In genomic region chr1:170886044-170886458, GRCm38 (mm10) we compare ENCODE assay signal across 14 mouse cellular contexts. TPM values are rescaled to one million over a fixed set of nuclear protein-coding genes. Genes with fewer than 3 reads are reported as not detected.
DNase-seq lines count a peak whose midpoint lies in the region; ATAC-seq lines count a peak whose summit lies in the region.
"Had no signal": no experiment of that assay in that cellular context is flagged by ENCODE, and none has a peak within 500 bp of the region (broad histone marks: within the 10 kb centered on the region; RNA-seq: fewer than 3 reads in every experiment).

No protein-coding gene starts in this region.

- H3K27ac ChIP-seq in midbrain, embryonic 16.5 days (ENCODE audit: low read length): no peak overlapping the region
- H3K27ac ChIP-seq in midbrain, embryonic 13.5 days: no peak overlapping the region
- no peak overlapping the region for H3K27ac ChIP-seq in limb, embryonic 13.5 days
- no peak overlapping the region for H3K27ac ChIP-seq in neural tube, embryonic 15.5 days (replicated peaks)

- WGBS in midbrain, embryonic 16.5 days: 62% methylated on average over 6 of the region's 6 CpGs
- 61% methylated on average over 6 of the region's 6 CpGs for WGBS in midbrain, embryonic 13.5 days
- WGBS in limb, embryonic 13.5 days: 17% methylated on average over 6 of the region's 6 CpGs
- 42% methylated on average over 6 of the region's 6 CpGs for WGBS in neural tube, embryonic 15.5 days

- H3K4me1 ChIP-seq in midbrain, embryonic 16.5 days (ENCODE audit: control insufficient read depth, insufficient read depth, low read length): peaks cover 22% of the 10 kb centered on the region
- peaks cover 21% of the 10 kb centered on the region for H3K4me1 ChIP-seq in midbrain, embryonic 13.5 days (replicated peaks)
- H3K4me1 ChIP-seq in limb, embryonic 13.5 days: peaks cover 15% of the 10 kb centered on the region
- H3K4me1 ChIP-seq in neural tube, embryonic 15.5 days: peaks cover 23% of the 10 kb centered on the region

- H3K27me3 ChIP-seq in midbrain, embryonic 16.5 days (ENCODE audit: control insufficient read depth, insufficient read depth, low read depth, low read length): no peaks in the 10 kb centered on the region
- no peaks in the 10 kb centered on the region for H3K27me3 ChIP-seq in midbrain, embryonic 13.5 days
- H3K27me3 ChIP-seq in limb, embryonic 13.5 days: no peaks in the 10 kb centered on the region
- no peaks in the 10 kb centered on the region for H3K27me3 ChIP-seq in neural tube, embryonic 15.5 days (replicated peaks)
- H3K27me3 ChIP-seq: kidney, embryonic 15.5 days had no signal

- no peaks in the 10 kb centered on the region for H3K9me3 ChIP-seq in midbrain, embryonic 16.5 days (replicated peaks; ENCODE audit: control insufficient read depth, low read length, poor library complexity, severe bottlenecking)
- H3K9me3 ChIP-seq in midbrain, embryonic 13.5 days: no peaks in the 10 kb centered on the region
- no peaks in the 10 kb centered on the region for H3K9me3 ChIP-seq in limb, embryonic 13.5 days
- no peaks in the 10 kb centered on the region for H3K9me3 ChIP-seq in neural tube, embryonic 15.5 days (replicated peaks)
- H3K9me3 ChIP-seq: kidney, embryonic 15.5 days had no signal

- ATAC-seq in midbrain, embryonic 16.5 days: 0 out of 2 replicates have a peak, but pooled peaks have one; percentile 10
- ATAC-seq in midbrain, embryonic 13.5 days: no peak
- ATAC-seq in common myeloid progenitor, adult 5-6 weeks (replicated peaks; ENCODE audit: low read depth, poor library complexity, severe bottlenecking): 0 out of 2 replicates have a peak, but pooled peaks have one; percentile 16
- no peak for ATAC-seq in limb, embryonic 13.5 days (ENCODE audit: low FRiP score, low read depth)
- no peak; the same call in 1 of the 2 replicates for ATAC-seq in neural tube, embryonic 15.5 days (ENCODE audit: low FRiP score)
- no peak for ATAC-seq in inflammation-experienced regulatory T-cells, adult 6 months

- H3K4me2 ChIP-seq in midbrain, embryonic 16.5 days (ENCODE audit: low read length): no peak overlapping the region; the same call in 1 of the 2 replicates
- H3K4me2 ChIP-seq in midbrain, embryonic 13.5 days (replicated peaks): no peak overlapping the region
- H3K4me2 ChIP-seq in limb, embryonic 13.5 days (replicated peaks): no peak overlapping the region
- H3K4me2 ChIP-seq in neural tube, embryonic 15.5 days: peak overlapping the region; percentile 74; the same call in 1 of the 2 replicates

- no peak for DNase-seq in layer of hippocampus, adult 11-12 months (ENCODE audit: low spot score)
- DNase-seq: right cerebral cortex, postnatal 14 days had no signal

- H3K4me3 ChIP-seq in midbrain, embryonic 16.5 days (ENCODE audit: low read depth, low read length): no peak overlapping the region
- H3K4me3 ChIP-seq in midbrain, embryonic 13.5 days (replicated peaks): no peak overlapping the region
- no peak overlapping the region for H3K4me3 ChIP-seq in limb, embryonic 13.5 days
- no peak overlapping the region for H3K4me3 ChIP-seq in neural tube, embryonic 15.5 days (replicated peaks)

- H3K9ac ChIP-seq in midbrain, embryonic 16.5 days (ENCODE audit: low read depth, low read length): no peak overlapping the region
- H3K9ac ChIP-seq in midbrain, embryonic 13.5 days (replicated peaks): no peak overlapping the region
- peak overlapping the region; percentile 4; the same call in 1 of the 2 replicates for H3K9ac ChIP-seq in limb, embryonic 13.5 days
- no peak overlapping the region for H3K9ac ChIP-seq in neural tube, embryonic 15.5 days (replicated peaks)
- H3K9ac ChIP-seq: kidney, embryonic 15.5 days had no signal

- no peaks in the 10 kb centered on the region for H3K36me3 ChIP-seq in midbrain, embryonic 16.5 days (ENCODE audit: control insufficient read depth, insufficient read depth, low read length)
- H3K36me3 ChIP-seq in midbrain, embryonic 13.5 days: peaks cover 9% of the 10 kb centered on the region
- peaks cover 10% of the 10 kb centered on the region for H3K36me3 ChIP-seq in limb, embryonic 13.5 days
- peaks cover 2% of the 10 kb centered on the region for H3K36me3 ChIP-seq in neural tube, embryonic 15.5 days

RNA-seq across cellular contexts. Expression of gene Dusp12, which starts 0.7 kb away (rescaled TPM):
- polyA plus RNA-seq in midbrain, embryonic 16.5 days (2015; fragmentation: Nextera tagmentation; extraction: Ambion mirVana): 49.9 and 52.3 TPM in 2 replicates
- 38.0 and 39.8 TPM in 2 replicates for polyA plus RNA-seq in midbrain, embryonic 13.5 days (2015; fragmentation: Nextera tagmentation; extraction: Ambion mirVana)
- total RNA-seq in common myeloid progenitor, adult 5-6 weeks (2017): 10.3 and 11.9 TPM in 2 replicates
- 50.5 and 56.6 TPM in 2 replicates for polyA plus RNA-seq in limb, embryonic 13.5 days (2015; fragmentation: Nextera tagmentation; extraction: Ambion mirVana)
- 43.5 and 51.7 TPM in 2 replicates for polyA plus RNA-seq in neural tube, embryonic 15.5 days (2015; fragmentation: Nextera tagmentation; extraction: Ambion mirVana)
- 10 to 100 TPM; 11.0 to 16.1 (median 11.7) TPM for polyA plus RNA-seq in inflammation-experienced regulatory T-cells, adult 6 months (2017; shearing (Covaris generic))

RNA-seq across cellular contexts. Expression of gene Gm26620, which starts 1.2 kb away (rescaled TPM):
- polyA plus RNA-seq in midbrain, embryonic 16.5 days (2015; fragmentation: Nextera tagmentation; extraction: Ambion mirVana): 0.83 and 1.3 TPM in 2 replicates
- 0.32 TPM in 1 of 2 replicates, not detected in the other for polyA plus RNA-seq in midbrain, embryonic 13.5 days (2015; fragmentation: Nextera tagmentation; extraction: Ambion mirVana)
- not detected in 2 replicates for total RNA-seq in common myeloid progenitor, adult 5-6 weeks (2017)
- polyA plus RNA-seq in limb, embryonic 13.5 days (2015; fragmentation: Nextera tagmentation; extraction: Ambion mirVana): 1.1 and 1.8 TPM in 2 replicates
- 0.36 and 0.91 TPM in 2 replicates for polyA plus RNA-seq in neural tube, embryonic 15.5 days (2015; fragmentation: Nextera tagmentation; extraction: Ambion mirVana)
- under 1 TPM in 1 of 3 experiments, not detected in 2; 0.53 TPM for polyA plus RNA-seq in inflammation-experienced regulatory T-cells, adult 6 months (2017; shearing (Covaris generic))

RNA-seq across cellular contexts. Expression of gene Atf6, which starts 18.5 kb away (rescaled TPM):
- polyA plus RNA-seq in midbrain, embryonic 16.5 days (2015; fragmentation: Nextera tagmentation; extraction: Ambion mirVana): 6.9 and 8.1 TPM in 2 replicates
- 7.8 and 8.3 TPM in 2 replicates for polyA plus RNA-seq in midbrain, embryonic 13.5 days (2015; fragmentation: Nextera tagmentation; extraction: Ambion mirVana)
- 19.8 and 28.6 TPM in 2 replicates for total RNA-seq in common myeloid progenitor, adult 5-6 weeks (2017)
- polyA plus RNA-seq in limb, embryonic 13.5 days (2015; fragmentation: Nextera tagmentation; extraction: Ambion mirVana): 7.8 and 8.2 TPM in 2 replicates
- polyA plus RNA-seq in neural tube, embryonic 15.5 days (2015; fragmentation: Nextera tagmentation; extraction: Ambion mirVana): 7.1 and 7.2 TPM in 2 replicates
- 10 to 100 TPM in 1 of 3 experiments, 1 to 10 TPM in 2; 7.0 to 10.8 (median 9.6) TPM for polyA plus RNA-seq in inflammation-experienced regulatory T-cells, adult 6 months (2017; shearing (Covaris generic))

RNA-seq across cellular contexts. Expression of gene Fcrlb, which starts 26.7 kb away (rescaled TPM):
- 0.53 and 1.1 TPM in 2 replicates for polyA plus RNA-seq in midbrain, embryonic 16.5 days (2015; fragmentation: Nextera tagmentation; extraction: Ambion mirVana)
- polyA plus RNA-seq in midbrain, embryonic 13.5 days (2015; fragmentation: Nextera tagmentation; extraction: Ambion mirVana): 0.16 and 0.26 TPM in 2 replicates
- not detected in 2 replicates for total RNA-seq in common myeloid progenitor, adult 5-6 weeks (2017)
- polyA plus RNA-seq in limb, embryonic 13.5 days (2015; fragmentation: Nextera tagmentation; extraction: Ambion mirVana): 0.11 TPM in 1 of 2 replicates, not detected in the other
- polyA plus RNA-seq in neural tube, embryonic 15.5 days (2015; fragmentation: Nextera tagmentation; extraction: Ambion mirVana): 1.1 and 1.4 TPM in 2 replicates
- polyA plus RNA-seq in inflammation-experienced regulatory T-cells, adult 6 months (2017; shearing (Covaris generic)): not detected
- total RNA-seq: adrenal gland, postnatal 36 days; heart, adult 8-10 months; heart, postnatal 14 days had no signal
- polyA plus RNA-seq: kidney, embryonic 15.5 days; lung, embryonic 16.5 days had no signal

RNA-seq across cellular contexts. Expression of gene Fcrla, which starts 41.3 kb away (rescaled TPM):
- not detected in 2 replicates for polyA plus RNA-seq in midbrain, embryonic 16.5 days (2015; fragmentation: Nextera tagmentation; extraction: Ambion mirVana)
- polyA plus RNA-seq in midbrain, embryonic 13.5 days (2015; fragmentation: Nextera tagmentation; extraction: Ambion mirVana): not detected in 2 replicates
- 1.4 TPM in 1 of 2 replicates, not detected in the other for total RNA-seq in common myeloid progenitor, adult 5-6 weeks (2017)
- not detected in 2 replicates for polyA plus RNA-seq in limb, embryonic 13.5 days (2015; fragmentation: Nextera tagmentation; extraction: Ambion mirVana)
- polyA plus RNA-seq in neural tube, embryonic 15.5 days (2015; fragmentation: Nextera tagmentation; extraction: Ambion mirVana): not detected in 2 replicates
- polyA plus RNA-seq in inflammation-experienced regulatory T-cells, adult 6 months (2017; shearing (Covaris generic)): 1 to 10 TPM in 2 of 3 experiments, not detected in 1; 1.2 to 2.1 TPM
- total RNA-seq: left cerebral cortex, postnatal 14 days had no signal
- polyA plus RNA-seq: kidney, embryonic 15.5 days; lung, embryonic 16.5 days had no signal

Comparison
In these comparisons a context has a peak if more than half of its experiments do, and no peak if none do; other contexts are left out.
1. ATAC-seq: peak in midbrain, embryonic 16.5 days (single experiment) and common myeloid progenitor, adult 5-6 weeks (single experiment); none in midbrain, embryonic 13.5 days (single experiment), limb, embryonic 13.5 days (single experiment), neural tube, embryonic 15.5 days (single experiment) and inflammation-experienced regulatory T-cells, adult 6 months (single experiment).